Mouse (Mus musculus) stomach, embryonic 15.5 days (tissue): ENCODE data around the gene Golt1a. TPM values are rescaled to one million over a fixed set of nuclear protein-coding genes. Genes with fewer than 3 reads are reported as not detected.
A peak's percentile ranks its signal among the peaks of the same experiment; 100 is the strongest.

Experiments
- ATAC-seq: fragments of 200-750 bp; cut with Nextera tagmentation; 2 replicates; pipeline ENCODE4 v1.8.0; 2017; ENCODE audit warnings: low read depth, moderate number of reproducible peaks, moderate TSS enrichment; ENCODE audit not compliant: insufficient read depth, low FRiP score
- H3K27ac ChIP-seq: fragments of 300-500 bp; sonication (generic); 2 replicates; pipeline ENCODE4 v1.5.1; 2015; ENCODE audit warnings: mild to moderate bottlenecking, inconsistent platforms
- H3K27me3 ChIP-seq: fragments of 300-500 bp; sonication (generic); replicated peaks from 2 replicates; pipeline ENCODE4 v1.6.1; 2015; ENCODE audit warnings: inconsistent platforms
- H3K36me3 ChIP-seq: fragments of 300-500 bp; sonication (generic); 2 replicates; pipeline ENCODE4 v1.6.1; 2015; ENCODE audit warnings: inconsistent platforms
- H3K4me1 ChIP-seq: fragments of 300-500 bp; sonication (generic); 2 replicates; pipeline ENCODE4 v1.6.1; 2015; ENCODE audit warnings: inconsistent platforms
- H3K4me2 ChIP-seq: fragments of 300-500 bp; sonication (generic); 2 replicates; pipeline ENCODE4 v1.6.1; 2015; ENCODE audit warnings: mild to moderate bottlenecking, inconsistent platforms
- H3K4me3 ChIP-seq: fragments of 300-500 bp; sonication (generic); replicated peaks from 2 replicates; pipeline ENCODE4 v1.5.1; 2015; ENCODE audit warnings: inconsistent platforms
- H3K9ac ChIP-seq: fragments of 300-500 bp; sonication (generic); 2 replicates; pipeline ENCODE4 v1.6.1; 2015; ENCODE audit warnings: inconsistent platforms
- H3K9me3 ChIP-seq: fragments of 300-500 bp; sonication (generic); 2 replicates; pipeline ENCODE4 v1.6.1; 2016; ENCODE audit warnings: inconsistent platforms
- WGBS: fragments of 180-500 bp; shearing (Covaris S2); methylation state at CpG from one replicate; pipeline ENCODE4 v1.1.7; 2015; 5-methylcytosine and 5-hydroxymethylcytosine counted together
- polyA plus RNA-seq: library from polyadenylated mRNA; unstranded; fragments of >200 nt; fragmentation: Nextera tagmentation; extraction: Ambion mirVana; gene quantifications from 2 replicates; pipeline ENCODE4 v1.2.1, GENCODE M21; 2015

The Golt1a gene
- polyA plus RNA-seq, 1 experiment from 2014 or later: 7.7 TPM

DNA sequence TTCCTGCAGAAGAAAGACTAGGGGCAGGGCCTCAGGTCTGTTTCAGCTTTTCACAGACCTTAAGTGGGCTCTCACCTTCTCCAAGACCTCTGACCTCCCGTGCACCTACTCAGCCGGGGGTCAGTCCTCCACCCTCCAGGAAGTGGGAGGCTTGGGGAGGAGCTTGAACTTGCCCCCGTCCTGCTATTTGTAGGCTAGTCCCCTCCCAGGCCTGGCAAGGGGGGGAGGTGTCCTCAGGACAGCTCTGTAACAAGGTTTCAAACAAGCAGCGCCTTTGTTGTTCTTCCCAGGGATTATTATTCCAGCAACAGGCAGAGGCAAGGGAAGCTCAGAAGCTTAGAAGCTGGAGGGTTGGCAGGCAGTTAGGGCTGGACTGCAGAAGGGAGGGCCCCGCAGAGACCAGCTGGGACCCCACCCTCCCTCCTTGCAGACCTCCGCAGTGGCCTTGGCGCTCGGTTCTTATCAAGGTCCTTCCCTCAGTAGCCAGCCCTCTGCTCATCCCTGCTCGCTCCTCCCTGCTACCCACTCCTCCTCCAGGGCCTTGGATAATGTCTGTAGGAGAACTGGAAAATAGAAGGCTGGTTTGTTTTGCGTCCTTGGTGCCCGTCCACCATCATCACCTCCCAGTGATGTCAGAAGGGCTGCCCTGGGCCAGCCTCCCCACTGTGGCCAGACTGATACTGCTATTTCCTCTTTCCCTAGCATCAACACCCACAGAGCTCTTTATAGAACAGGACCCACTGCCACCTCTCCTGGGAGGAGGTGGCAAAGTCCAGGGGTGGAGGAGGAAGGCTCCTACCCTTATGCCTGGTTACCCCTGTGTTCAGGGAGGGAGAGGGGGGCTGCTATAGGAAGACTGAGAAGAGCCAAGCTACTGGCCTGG is 58.2 kb downstream of the Golt1a start:
- Histone ChIP-seq H3K9ac (no peak overlapping the region), H3K4me2 (peak overlapping the region; percentile 17; the same call in 1 of the 2 replicates), H3K9me3 (no peaks in the 10 kb centered on the region), H3K27ac (peak overlapping the region; percentile 41), H3K27me3 (peaks cover 14% of the 10 kb centered on the region), H3K36me3 (no peaks in the 10 kb centered on the region), H3K4me1 (peaks cover 15% of the 10 kb centered on the region), H3K4me3 (no peak overlapping the region)
- no peak for ATAC-seq
- WGBS: 20% methylated on average over 11 of the region's 11 CpGs

- Histone ChIP-seq H3K36me3 (no peaks in the 10 kb centered on the region), H3K4me3 (no peak overlapping the region), H3K4me1 (peaks cover 14% of the 10 kb centered on the region), H3K4me2 (no peak overlapping the region), H3K27me3 (peaks cover 14% of the 10 kb centered on the region), H3K27ac (no peak overlapping the region), H3K9me3 (no peaks in the 10 kb centered on the region), H3K9ac (no peak overlapping the region)
- no peak for ATAC-seq
- WGBS: 69% methylated on average over 10 of the region's 10 CpGs
Observed at GRCm38 (mm10) chr1:133368644-133369043, 59.0 kb downstream of the Golt1a start.

DNA sequence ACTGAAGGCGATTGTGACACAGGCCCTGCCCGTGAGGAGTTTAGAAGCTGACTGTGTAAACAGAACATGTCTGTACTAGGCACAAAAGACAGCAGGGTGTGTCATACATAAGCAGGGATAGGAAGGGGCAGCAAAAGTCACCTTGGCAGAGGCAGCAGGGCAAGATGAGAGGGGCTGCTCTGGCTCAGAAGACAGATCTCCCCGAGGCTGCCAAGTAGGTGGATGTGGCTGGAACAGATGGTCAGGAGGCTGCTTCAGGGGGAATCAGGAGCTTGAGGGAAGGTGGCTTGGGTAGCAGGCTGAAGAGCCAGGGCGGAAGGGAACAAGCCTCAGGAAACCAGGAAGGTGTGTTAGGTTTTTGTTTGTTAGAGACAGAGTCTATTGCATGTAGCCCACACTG is 60.8 kb downstream of the Golt1a start:
- Histone ChIP-seq H3K4me1 (peaks cover 9% of the 10 kb centered on the region), H3K4me3 (no peak overlapping the region), H3K27me3 (no peaks in the 10 kb centered on the region), H3K36me3 (no peaks in the 10 kb centered on the region), H3K9me3 (no peaks in the 10 kb centered on the region), H3K4me2 (no peak overlapping the region), H3K27ac (peak overlapping the region; percentile 57), H3K9ac (no peak overlapping the region)
- WGBS: 50% methylated on average over 4 of the region's 4 CpGs
- no peak for ATAC-seq

DNA sequence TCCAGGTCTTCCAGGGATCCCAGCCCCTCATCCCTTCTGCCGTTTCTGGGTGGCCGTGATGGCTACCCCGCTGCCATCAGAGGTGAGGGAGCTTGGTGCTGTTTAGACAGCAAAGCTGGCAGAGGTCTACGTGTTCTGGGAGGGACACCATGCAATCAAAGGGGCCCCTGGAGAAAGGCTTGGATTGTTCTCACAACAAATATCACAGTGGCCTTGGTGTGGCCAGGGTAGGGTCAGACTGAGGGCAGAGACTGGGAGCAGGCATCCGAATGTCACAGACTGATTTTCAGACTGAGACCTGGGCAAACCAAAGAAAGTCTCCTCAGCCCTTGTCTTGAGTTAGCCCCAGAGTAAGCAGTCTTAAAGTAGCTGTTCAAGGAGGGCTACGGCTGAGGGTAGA is 61.8 kb downstream of the Golt1a start:
- Histone ChIP-seq H3K9me3 (no peaks in the 10 kb centered on the region), H3K9ac (no peak overlapping the region), H3K4me1 (peaks cover 9% of the 10 kb centered on the region), H3K27ac (no peak overlapping the region), H3K4me2 (no peak overlapping the region), H3K36me3 (no peaks in the 10 kb centered on the region), H3K27me3 (no peaks in the 10 kb centered on the region), H3K4me3 (no peak overlapping the region)
- no peak for ATAC-seq
- 72% methylated on average over 6 of the region's 6 CpGs for WGBS

GRCm38 (mm10) chr1:133372113-133372512 is 62.5 kb downstream of the Golt1a start:
- Histone ChIP-seq H3K27me3 (no peaks in the 10 kb centered on the region), H3K4me3 (no peak overlapping the region), H3K27ac (no peak overlapping the region), H3K4me1 (peaks cover 9% of the 10 kb centered on the region), H3K4me2 (no peak overlapping the region), H3K9ac (no peak overlapping the region), H3K36me3 (no peaks in the 10 kb centered on the region), H3K9me3 (no peaks in the 10 kb centered on the region)
- 39% methylated on average over 8 of the region's 8 CpGs for WGBS
- ATAC-seq: no peak

Other genes starting within 250 kb of the Golt1a start
- 39.3 and 47.8 TPM in 2 replicates for gene Ppp1r15b, start 178.7 kb upstream of the Golt1a start, polyA plus RNA-seq
- gene Plekha6, start 145.6 kb upstream of the Golt1a start, polyA plus RNA-seq: 16.5 and 17.4 TPM in 2 replicates
- not detected in 2 replicates for gene Kiss1, start 12.1 kb downstream of the Golt1a start, polyA plus RNA-seq
- 2.6 and 2.8 TPM in 2 replicates for gene Ren1, start 40.7 kb downstream of the Golt1a start, polyA plus RNA-seq
- gene Etnk2, start 53.8 kb downstream of the Golt1a start, polyA plus RNA-seq: 4.0 and 6.4 TPM in 2 replicates
- gene Sox13, start 114.6 kb downstream of the Golt1a start, polyA plus RNA-seq: 6.8 and 7.9 TPM in 2 replicates